11 mouse cellular contexts compared by ENCODE assay signal in the genomic region with DNA sequence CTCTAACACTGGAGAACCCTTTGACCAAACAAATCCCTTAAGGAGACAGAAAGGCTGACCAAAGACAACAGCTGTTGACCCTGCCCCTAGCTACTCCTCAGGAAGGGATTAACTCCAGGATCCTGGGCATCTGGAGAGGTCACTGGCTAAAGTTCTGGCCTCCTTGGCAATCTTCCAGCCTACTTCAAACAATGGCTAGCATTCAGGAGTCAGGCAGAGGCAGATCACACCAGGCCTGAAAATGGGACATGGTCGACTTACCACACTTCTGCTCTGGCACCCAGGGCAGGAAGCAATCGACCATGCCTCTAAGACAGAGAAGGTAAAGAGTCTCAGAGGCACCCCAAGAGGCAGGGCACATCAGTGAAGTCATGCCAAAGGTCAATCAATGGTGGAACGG. TPM values are rescaled to one million over a fixed set of nuclear protein-coding genes. Genes with fewer than 3 reads are reported as not detected.
DNase-seq lines count a peak whose midpoint lies in the region; ATAC-seq and TF ChIP-seq lines count a peak whose summit lies in the region.
"Had no signal": no experiment of that assay in that cellular context is flagged by ENCODE, and none has a peak within 500 bp of the region (broad histone marks: within the 10 kb centered on the region; RNA-seq: fewer than 3 reads in every experiment).

No protein-coding gene starts in this region.

- DNase-seq in adrenal gland, postnatal 10 days, result peak; percentile 35
- DNase-seq in adrenal gland, adult 8-10 months, result no peak
- DNase-seq in 3T3-L1 (ENCODE audit: low read depth, low spot score), result peak; percentile 41
- DNase-seq in kidney, adult 2 months, result peak; percentile 88
- peak; percentile 51 for DNase-seq in lung, postnatal 10 days
- DNase-seq in frontal cortex, adult 2 months (ENCODE audit: extremely low spot score in 1 of 2, low spot score in 1 of 2), result no peak
- no peak for DNase-seq in cerebellum, adult 11-12 months
- DNase-seq: gastrocnemius, postnatal 10 days had no signal

- no peak overlapping the region for H3K27ac ChIP-seq in kidney, adult 2 months (ENCODE audit: insufficient read depth, low read depth, low read length)
- H3K27ac ChIP-seq: neural tube, embryonic 13.5 days had no signal

- no peak for TF ChIP-seq CTCF in kidney, adult 2 months (conservative IDR thresholded peaks at IDR 0.05; ENCODE audit: insufficient read depth, insufficient read length, low read depth, low read length)

- no peaks in the 10 kb centered on the region for H3K27me3 ChIP-seq in kidney, adult 2 months (replicated peaks; ENCODE audit: control insufficient read depth, insufficient read depth, low read length)
- H3K27me3 ChIP-seq: neural tube, embryonic 13.5 days; Patski had no signal

- WGBS in kidney, adult 2 months, result 17% methylated on average over 3 of the region's 3 CpGs

- H3K4me1 ChIP-seq in kidney, adult 2 months (ENCODE audit: control insufficient read depth, insufficient read depth, low read length), result peaks cover 5% of the 10 kb centered on the region

- no peak overlapping the region for H3K4me3 ChIP-seq in kidney, adult 2 months (ENCODE audit: insufficient read depth, low read depth, low read length)
- H3K4me3 ChIP-seq: neural tube, embryonic 13.5 days had no signal

- TF ChIP-seq POLR2A in kidney, adult 2 months (IDR thresholded peaks at IDR 0.05; ENCODE audit: low read depth, low read length), result no peak

- no peaks in the 10 kb centered on the region for H3K36me3 ChIP-seq in kidney, adult 2 months (ENCODE audit: control insufficient read depth, insufficient read depth, low read length)
- H3K36me3 ChIP-seq: neural tube, embryonic 13.5 days had no signal

- no peak for ATAC-seq in activated CD4-positive, CD25-positive, alpha-beta regulatory T cell, adult 4 months
- ATAC-seq: Patski had no signal

RNA-seq across cellular contexts. Expression of a gene that starts 19.5 kb away (rescaled TPM):
- 10 to 100 TPM; 32.3 to 32.4 TPM for total RNA-seq in adrenal gland, postnatal 10 days (2021)
- 100 to 1,000 TPM in 1 of 4 experiments, 10 to 100 TPM in 3; 49.3 to 101 (median 71.5) TPM for total RNA-seq in adrenal gland, adult 8-10 months (2022)
- 6.8 TPM in 2 replicates for polyA plus RNA-seq in kidney, adult 2 months (2012; rRNA removed)
- polyA plus RNA-seq in frontal cortex, adult 2 months (2012; rRNA removed), result 9.2 and 9.9 TPM in 2 replicates
- 1 to 10 TPM; 4.0 to 7.6 TPM for polyA plus RNA-seq in activated CD4-positive, CD25-positive, alpha-beta regulatory T cell, adult 4 months (2017; shearing (Covaris generic))

Comparison
In these comparisons a context has a peak if more than half of its experiments do, and no peak if none do; other contexts are left out.
1. DNase-seq: peak in adrenal gland, postnatal 10 days (single experiment), 3T3-L1 (single experiment), kidney, adult 2 months (single experiment) and lung, postnatal 10 days (single experiment); none in adrenal gland, adult 8-10 months (single experiment), frontal cortex, adult 2 months (0 of 2) and cerebellum, adult 11-12 months (single experiment).